Mouse (Mus musculus): ENCODE results near the gene 3110040N11Rik. TPM values are rescaled to one million over a fixed set of nuclear protein-coding genes. Genes with fewer than 3 reads are reported as not detected.

Gene 3110040N11Rik
- 30.8 TPM for polyA plus RNA-seq (2014; fragmentation: Illumina TruSeq; extraction: RNeasy Lipid Tissue Mini Kit (QIAGEN cat#74804); ENCODE audit: insufficient read depth, low read depth, low replicate concordance)

GRCm38 (mm10) chr7:81789095-81789757 is at the start of gene 3110040N11Rik:
Gene 3110040N11Rik (minus strand): TSS chr7:81789478.

GRCm38 (mm10) chr7:81829379-81829894 is 40.2 kb upstream of the 3110040N11Rik start, which contains the start of gene Btbd1:
Gene Btbd1 (minus strand): TSS chr7:81829431.

GRCm38 (mm10) chr7:81762180-81763109 is 26.8 kb downstream of the 3110040N11Rik start, which contains the start of gene Ramac:
Gene Ramac (plus strand): TSS chr7:81762925.

Other genes starting within 250 kb of the 3110040N11Rik start
- gene Fsd2, start 222.5 kb downstream of the 3110040N11Rik start, polyA plus RNA-seq (2014; fragmentation: Illumina TruSeq; extraction: RNeasy Lipid Tissue Mini Kit (QIAGEN cat#74804); ENCODE audit: insufficient read depth, low read depth, low replicate concordance): 1.5 TPM
- gene Whamm, start 218.2 kb downstream of the 3110040N11Rik start, polyA plus RNA-seq (2014; fragmentation: Illumina TruSeq; extraction: RNeasy Lipid Tissue Mini Kit (QIAGEN cat#74804); ENCODE audit: insufficient read depth, low read depth, low replicate concordance): 9.9 TPM
- gene Homer2, start 82.0 kb downstream of the 3110040N11Rik start, polyA plus RNA-seq (2014; fragmentation: Illumina TruSeq; extraction: RNeasy Lipid Tissue Mini Kit (QIAGEN cat#74804); ENCODE audit: insufficient read depth, low read depth, low replicate concordance): 1.6 TPM
- gene Ramac, start 26.6 kb downstream of the 3110040N11Rik start, polyA plus RNA-seq (2014; fragmentation: Illumina TruSeq; extraction: RNeasy Lipid Tissue Mini Kit (QIAGEN cat#74804); ENCODE audit: insufficient read depth, low read depth, low replicate concordance): 60.0 TPM
- gene Btbd1, start 40.0 kb upstream of the 3110040N11Rik start, polyA plus RNA-seq (2014; fragmentation: Illumina TruSeq; extraction: RNeasy Lipid Tissue Mini Kit (QIAGEN cat#74804); ENCODE audit: insufficient read depth, low read depth, low replicate concordance): 41.1 TPM
- not detected for gene Gm10160, start 66.3 kb upstream of the 3110040N11Rik start, polyA plus RNA-seq (2014; fragmentation: Illumina TruSeq; extraction: RNeasy Lipid Tissue Mini Kit (QIAGEN cat#74804); ENCODE audit: insufficient read depth, low read depth, low replicate concordance)
- gene Tm6sf1, start 69.5 kb upstream of the 3110040N11Rik start, polyA plus RNA-seq (2014; fragmentation: Illumina TruSeq; extraction: RNeasy Lipid Tissue Mini Kit (QIAGEN cat#74804); ENCODE audit: insufficient read depth, low read depth, low replicate concordance): 20.9 TPM
- 4.0 TPM for gene Hdgfl3, start 145.0 kb upstream of the 3110040N11Rik start, polyA plus RNA-seq (2014; fragmentation: Illumina TruSeq; extraction: RNeasy Lipid Tissue Mini Kit (QIAGEN cat#74804); ENCODE audit: insufficient read depth, low read depth, low replicate concordance)
- 1.3 TPM for gene Bnc1, start 202.8 kb upstream of the 3110040N11Rik start, polyA plus RNA-seq (2014; fragmentation: Illumina TruSeq; extraction: RNeasy Lipid Tissue Mini Kit (QIAGEN cat#74804); ENCODE audit: insufficient read depth, low read depth, low replicate concordance)